Mouse (Mus musculus) hindbrain, embryonic 11.5 days (tissue): ENCODE data around the gene Dcaf8. TPM values are rescaled to one million over a fixed set of nuclear protein-coding genes. Genes with fewer than 3 reads are reported as not detected.

ENCODE experiments used
- ATAC-seq: fragments of 200-750 bp; cut with Nextera tagmentation; 2 replicates; pipeline ENCODE4 v1.8.0; 2017; ENCODE audit warnings: mild to moderate bottlenecking, moderate TSS enrichment, moderate library complexity; ENCODE audit not compliant: low FRiP score
- DNase-seq: peaks from one replicate; pipeline ENCODE4 v3.0.0-alpha.2; 2015; ENCODE audit warnings: low spot score
- H3K27ac ChIP-seq: fragments of 300-500 bp; sonication (generic); 2 replicates; pipeline ENCODE4 v1.5.1; 2014; ENCODE audit warnings: mild to moderate bottlenecking, low read depth, low read length
- H3K27me3 ChIP-seq: fragments of 300-500 bp; sonication (generic); 2 replicates; pipeline ENCODE4 v1.6.1; 2014; ENCODE audit warnings: mild to moderate bottlenecking, low read length, moderate library complexity, mixed read lengths; ENCODE audit not compliant: control insufficient read depth, insufficient read depth
- H3K36me3 ChIP-seq: fragments of 300-500 bp; sonication (generic); 2 replicates; pipeline ENCODE4 v1.6.1; 2014; ENCODE audit warnings: mild to moderate bottlenecking, low read length, moderate library complexity, mixed read lengths; ENCODE audit not compliant: control insufficient read depth, insufficient read depth
- H3K4me1 ChIP-seq: fragments of 300-500 bp; sonication (generic); replicated peaks from 2 replicates; pipeline ENCODE4 v1.6.1; 2014; ENCODE audit warnings: low read length, mixed read lengths; ENCODE audit not compliant: control insufficient read depth, insufficient read depth
- H3K4me2 ChIP-seq: fragments of 300-500 bp; sonication (generic); replicated peaks from 2 replicates; pipeline ENCODE4 v1.6.1; 2014; ENCODE audit warnings: mild to moderate bottlenecking, low read depth, low read length
- H3K4me3 ChIP-seq: fragments of 300-500 bp; sonication (generic); 2 replicates; pipeline ENCODE4 v1.5.1; 2014; ENCODE audit warnings: low read depth, low read length
- H3K9ac ChIP-seq: fragments of 300-500 bp; sonication (generic); 2 replicates; pipeline ENCODE4 v1.6.1; 2014; ENCODE audit warnings: low read depth, low read length
- H3K9me3 ChIP-seq: fragments of 300-500 bp; sonication (generic); 2 replicates; pipeline ENCODE4 v1.6.1; 2016; ENCODE audit warnings: low read length; ENCODE audit not compliant: control insufficient read depth
- WGBS: fragments of 180-500 bp; shearing (Covaris S2); extraction: QIAGEN DNeasy Blood & Tissue Kit; methylation state at CpG from one replicate; pipeline ENCODE4 v1.1.7; 2014; 5-methylcytosine and 5-hydroxymethylcytosine counted together
- polyA plus RNA-seq: library from polyadenylated mRNA; unstranded; fragments of >200 nt; fragmentation: Nextera tagmentation; extraction: Ambion mirVana; gene quantifications from 2 replicates; pipeline ENCODE4 v1.2.1, GENCODE M21; 2014

Dcaf8 gene
- polyA plus RNA-seq, 1 experiment from 2014 or later, result 87.8 TPM

DNA sequence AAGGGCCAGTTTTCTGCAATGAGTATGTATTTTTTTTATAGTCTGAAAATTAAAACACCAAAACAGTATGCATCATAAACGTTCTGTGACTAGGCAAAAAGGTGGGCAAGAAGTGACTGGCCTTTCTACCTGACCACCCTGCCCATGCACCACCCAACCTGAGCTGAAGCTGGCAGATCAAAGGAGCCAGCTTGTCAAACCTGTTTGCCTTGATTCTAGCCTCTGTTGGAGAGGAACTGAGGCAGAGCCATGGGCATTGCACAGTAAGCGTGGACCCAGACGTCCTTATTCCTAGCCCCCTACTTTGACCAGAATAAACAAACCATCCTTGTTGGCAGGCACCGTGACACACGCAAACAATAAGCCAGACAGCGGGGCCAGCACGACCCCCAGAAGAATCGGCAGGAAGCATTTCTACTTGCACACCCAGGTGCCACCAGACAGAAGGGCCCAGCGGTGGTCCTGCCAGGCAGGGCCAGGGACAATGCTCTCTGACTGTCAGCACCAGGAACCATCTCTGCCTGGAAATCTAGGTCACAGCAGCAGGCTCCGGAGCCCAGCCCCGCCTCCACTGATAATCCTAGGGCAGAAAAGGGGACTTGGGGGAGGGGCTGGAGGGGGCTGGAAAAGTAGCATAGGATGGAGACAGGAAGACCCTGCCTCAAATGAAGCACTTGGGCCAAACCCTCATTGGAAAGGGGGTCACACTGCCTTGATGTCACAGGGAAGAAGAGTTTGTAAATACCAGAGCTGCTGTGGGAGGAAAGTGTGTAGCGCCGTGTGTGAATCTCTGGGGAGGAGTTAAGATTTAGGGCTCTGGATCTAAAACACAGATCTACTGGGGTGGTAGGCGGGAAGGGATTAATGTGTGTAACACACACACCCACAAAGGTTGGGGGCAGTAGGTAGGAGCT lies 54.3 kb downstream of the Dcaf8 start:
- peak; percentile 23 for ATAC-seq
- peaks cover 34% of the 10 kb centered on the region for H3K4me1 ChIP-seq
- peak overlapping the region; percentile 22 for H3K4me3 ChIP-seq

GRCm38 (mm10) chr1:172202894-172203522 lies 55.1 kb downstream of the Dcaf8 start:
- Histone ChIP-seq H3K27me3 (no peaks in the 10 kb centered on the region), H3K4me3 (peak overlapping the region; percentile 84), H3K4me1 (peaks cover 37% of the 10 kb centered on the region), H3K9ac (peak overlapping the region; percentile 92; the same call in 1 of the 2 replicates), H3K9me3 (no peaks in the 10 kb centered on the region), H3K4me2 (peak overlapping the region; percentile 47), H3K36me3 (peaks cover 7% of the 10 kb centered on the region; the same call in 1 of the 2 replicates), H3K27ac (peak overlapping the region; percentile 94)
- ATAC-seq, result peak; percentile 71
- peak; percentile 90 for DNase-seq
- 15% methylated on average over 2 of the region's 2 CpGs for WGBS

More for the DNA sequence above, 54.3 kb downstream of the Dcaf8 start:
- H3K4me2 ChIP-seq, result peak overlapping the region; percentile 41
- peak; percentile 73 for DNase-seq
- WGBS, result 13% methylated on average over 14 of the region's 14 CpGs
- H3K9ac ChIP-seq, result peak overlapping the region; percentile 28; the same call in 1 of the 2 replicates
- H3K36me3 ChIP-seq, result peaks cover 10% of the 10 kb centered on the region
- no peaks in the 10 kb centered on the region for H3K27me3 ChIP-seq
- no peaks in the 10 kb centered on the region for H3K9me3 ChIP-seq
- peak overlapping the region; percentile 94 for H3K27ac ChIP-seq

GRCm38 (mm10) chr1:172203566-172203965 lies 55.7 kb downstream of the Dcaf8 start:
- Histone ChIP-seq H3K27me3 (no peaks in the 10 kb centered on the region), H3K36me3 (0 out of 2 replicates have a peak, but pooled peaks cover 3% of the 10 kb centered on the region), H3K9me3 (no peaks in the 10 kb centered on the region), H3K4me2 (peak overlapping the region; percentile 47), H3K4me1 (peaks cover 37% of the 10 kb centered on the region), H3K9ac (peak overlapping the region; percentile 92), H3K27ac (peak overlapping the region; percentile 94), H3K4me3 (peak overlapping the region; percentile 84)
- WGBS, result 3% methylated on average over 4 of the region's 4 CpGs
- ATAC-seq, result no peak
- peak; percentile 44 for DNase-seq

GRCm38 (mm10) chr1:172204033-172204813 lies 56.3 kb downstream of the Dcaf8 start:
- H3K27ac ChIP-seq, result peak overlapping the region; percentile 94
- H3K4me2 ChIP-seq, result peak overlapping the region; percentile 47
- WGBS, result 14% methylated on average over 9 of the region's 9 CpGs
- H3K9me3 ChIP-seq, result no peaks in the 10 kb centered on the region
- ATAC-seq (no peak), DNase-seq (no peak)
- peak overlapping the region; percentile 92 for H3K9ac ChIP-seq
- no peaks in the 10 kb centered on the region for H3K27me3 ChIP-seq
- H3K4me1 ChIP-seq, result peaks cover 37% of the 10 kb centered on the region
- H3K36me3 ChIP-seq, result 0 out of 2 replicates have a peak, but pooled peaks cover 2% of the 10 kb centered on the region
- H3K4me3 ChIP-seq, result peak overlapping the region; percentile 84

GRCm38 (mm10) chr1:172204814-172205740 lies 57.2 kb downstream of the Dcaf8 start:
- Histone ChIP-seq H3K4me2 (peak overlapping the region; percentile 47), H3K36me3 (no peaks in the 10 kb centered on the region), H3K4me3 (peak overlapping the region; percentile 84), H3K4me1 (peaks cover 35% of the 10 kb centered on the region), H3K27ac (peak overlapping the region; percentile 94), H3K27me3 (no peaks in the 10 kb centered on the region), H3K9me3 (no peaks in the 10 kb centered on the region), H3K9ac (peak overlapping the region; percentile 92)
- DNase-seq, result peak; percentile 41
- WGBS, result 35% methylated on average over 15 of the region's 15 CpGs
- no peak for ATAC-seq

DNA sequence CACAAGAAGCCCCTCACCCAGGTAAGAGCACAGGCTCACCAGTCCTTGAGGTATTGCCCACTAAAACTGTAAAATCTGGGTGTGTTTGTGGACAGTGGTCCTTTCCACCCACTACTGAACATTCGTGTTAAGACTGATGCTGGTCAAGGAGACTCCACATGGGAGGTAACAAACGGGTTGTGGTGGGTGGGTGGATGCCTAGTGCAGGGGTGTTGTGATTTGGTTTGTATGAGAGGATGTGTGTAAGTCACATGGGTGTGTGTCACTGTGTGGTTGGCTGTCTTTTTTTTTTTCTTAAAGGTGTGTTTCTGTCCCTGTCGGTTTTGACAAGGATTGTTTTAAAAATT lies 57.8 kb downstream of the Dcaf8 start:
- 16% methylated on average over 3 of the region's 3 CpGs for WGBS
- no peak for ATAC-seq
- Histone ChIP-seq H3K4me1 (peaks cover 32% of the 10 kb centered on the region), H3K27me3 (no peaks in the 10 kb centered on the region), H3K9me3 (no peaks in the 10 kb centered on the region), H3K4me3 (peak overlapping the region; percentile 84), H3K9ac (peak overlapping the region; percentile 92), H3K4me2 (peak overlapping the region; percentile 47), H3K27ac (peak overlapping the region; percentile 94), H3K36me3 (no peaks in the 10 kb centered on the region)
- DNase-seq, result no peak

GRCm38 (mm10) chr1:172206141-172206917 lies 58.4 kb downstream of the Dcaf8 start, which contains the start of gene Pea15a:
TSS of gene Pea15a (minus strand) at chr1:172206804.
- Histone ChIP-seq H3K27me3 (no peaks in the 10 kb centered on the region), H3K4me3 (peak within 1 kb of the TSS; percentile 84), H3K9ac (peak within 1 kb of the TSS; percentile 92), H3K36me3 (no peaks in the 10 kb centered on the region), H3K4me2 (peak within 1 kb of the TSS; percentile 47), H3K9me3 (no peaks in the 10 kb centered on the region), H3K4me1 (peaks cover 32% of the 10 kb centered on the region), H3K27ac (peak within 1 kb of the TSS; percentile 94)
- WGBS, result under 1% methylated on average over 33 of the region's 40 CpGs
- ATAC-seq (peak; percentile 65), DNase-seq (peak; percentile 83)
